Comparison of ENCODE assay signal across 28 mouse cellular contexts in the genomic region with DNA sequence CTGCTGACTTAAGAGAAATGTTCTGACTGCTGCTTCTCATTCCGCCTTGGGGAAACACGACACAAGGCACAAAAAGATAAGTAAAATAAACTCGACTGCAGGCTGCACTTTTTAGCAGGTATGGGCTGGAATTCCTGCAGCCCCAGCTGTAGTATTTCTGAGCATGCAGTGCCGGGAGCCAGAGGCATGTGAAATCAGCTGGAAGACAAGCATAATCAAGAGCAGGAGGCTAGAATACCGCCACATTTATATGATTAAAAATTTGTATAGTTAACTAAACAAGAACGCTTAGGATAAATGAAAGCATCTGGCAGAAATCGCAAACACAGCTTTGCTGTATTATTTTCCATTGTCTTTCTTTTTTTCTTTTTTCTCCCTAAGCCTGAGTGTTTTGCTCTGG.
DNase-seq lines count a peak whose midpoint lies in the region; ATAC-seq and TF ChIP-seq lines count a peak whose summit lies in the region.
"Had no signal": no experiment of that assay in that cellular context is flagged by ENCODE, and none has a peak within 500 bp of the region (broad histone marks: within the 10 kb centered on the region; RNA-seq: fewer than 3 reads in every experiment).

No protein-coding gene starts in this region.

- no peaks in the 10 kb centered on the region for H3K36me3 ChIP-seq in forebrain, postnatal 0 days (ENCODE audit: insufficient read depth)
- H3K36me3 ChIP-seq in forebrain, embryonic 12.5 days (replicated peaks): no peaks in the 10 kb centered on the region
- no peaks in the 10 kb centered on the region for H3K36me3 ChIP-seq in heart, embryonic 15.5 days
- no peaks in the 10 kb centered on the region for H3K36me3 ChIP-seq in heart, embryonic 11.5 days (ENCODE audit: control insufficient read depth, insufficient read depth, low read length)
- H3K36me3 ChIP-seq in embryonic facial prominence, embryonic 12.5 days: no peaks in the 10 kb centered on the region
- H3K36me3 ChIP-seq in embryonic facial prominence, embryonic 15.5 days: no peaks in the 10 kb centered on the region
- H3K36me3 ChIP-seq: forebrain, embryonic 15.5 days; G1E had no signal

- H3K27me3 ChIP-seq in forebrain, postnatal 0 days (ENCODE audit: insufficient read depth, low read length): no peaks in the 10 kb centered on the region
- H3K27me3 ChIP-seq in forebrain, embryonic 12.5 days: 0 out of 2 replicates have a peak, but pooled peaks cover 2% of the 10 kb centered on the region
- H3K27me3 ChIP-seq in heart, embryonic 15.5 days: no peaks in the 10 kb centered on the region
- no peaks in the 10 kb centered on the region for H3K27me3 ChIP-seq in heart, embryonic 11.5 days (ENCODE audit: control insufficient read depth, insufficient read depth, low read length)
- H3K27me3 ChIP-seq in embryonic facial prominence, embryonic 12.5 days: no peaks in the 10 kb centered on the region
- no peaks in the 10 kb centered on the region for H3K27me3 ChIP-seq in embryonic facial prominence, embryonic 15.5 days
- H3K27me3 ChIP-seq: CH12.LX; forebrain, embryonic 15.5 days had no signal

- no peak for DNase-seq in forebrain, postnatal 0 days
- DNase-seq in right cerebral cortex, postnatal 4 days: no peak
- DNase-seq in natural killer cell, adult 2 months (ENCODE audit: low spot score in 2 of 2): no peak
- DNase-seq: adrenal gland, postnatal 10 days; adrenal gland, postnatal 36 days; B cell, adult 2 months; cerebellum, adult 11-12 months; cerebellum, adult 8-10 months; cerebellum, postnatal 10 days; cerebellum, postnatal 36 days; gastrocnemius, postnatal 10 days; gastrocnemius, postnatal 36 days; heart, postnatal 14 days; heart, postnatal 4 days; kidney, adult 2 months had no signal

- TF ChIP-seq CTCF in forebrain, postnatal 0 days (IDR thresholded peaks at IDR 0.05; ENCODE audit: low read depth): no peak

- H3K27ac ChIP-seq in forebrain, postnatal 0 days (ENCODE audit: low read depth, low read length): no peak overlapping the region
- no peak overlapping the region for H3K27ac ChIP-seq in forebrain, embryonic 12.5 days
- H3K27ac ChIP-seq in heart, embryonic 15.5 days: 0 out of 2 replicates have a peak overlapping the region, but pooled peaks have one; percentile 1
- H3K27ac ChIP-seq in heart, embryonic 11.5 days (ENCODE audit: low read depth, low read length): no peak overlapping the region
- H3K27ac ChIP-seq in embryonic facial prominence, embryonic 12.5 days: peak overlapping the region; percentile 54
- peak overlapping the region; percentile 53 for H3K27ac ChIP-seq in embryonic facial prominence, embryonic 15.5 days (replicated peaks)
- H3K27ac ChIP-seq: forebrain, embryonic 15.5 days; hindbrain, embryonic 14.5 days; hindbrain, postnatal 0 days had no signal

- H3K9ac ChIP-seq in forebrain, postnatal 0 days: no peak overlapping the region
- H3K9ac ChIP-seq in forebrain, embryonic 12.5 days: no peak overlapping the region
- H3K9ac ChIP-seq in heart, embryonic 15.5 days: no peak overlapping the region
- H3K9ac ChIP-seq in heart, embryonic 11.5 days (ENCODE audit: low read depth, low read length): no peak overlapping the region
- H3K9ac ChIP-seq in embryonic facial prominence, embryonic 12.5 days: no peak overlapping the region
- no peak overlapping the region for H3K9ac ChIP-seq in embryonic facial prominence, embryonic 15.5 days
- H3K9ac ChIP-seq: forebrain, embryonic 15.5 days; hindbrain, embryonic 14.5 days had no signal

- WGBS in forebrain, postnatal 0 days: 64% methylated on average over 7 of the region's 7 CpGs
- whole genome bisulfite sequencing in forebrain, embryonic 12.5 days: 68% methylated on average over 7 of the region's 7 CpGs
- WGBS in heart, embryonic 15.5 days: 36% methylated on average over 7 of the region's 7 CpGs
- WGBS in heart, embryonic 11.5 days (ENCODE audit: insufficient replicate concordance): 41% methylated on average over 7 of the region's 7 CpGs
- 22% methylated on average over 7 of the region's 7 CpGs for WGBS in embryonic facial prominence, embryonic 12.5 days
- 20% methylated on average over 7 of the region's 7 CpGs for WGBS in embryonic facial prominence, embryonic 15.5 days

- H3K4me1 ChIP-seq in forebrain, postnatal 0 days (ENCODE audit: insufficient read depth): no peaks in the 10 kb centered on the region
- no peaks in the 10 kb centered on the region for H3K4me1 ChIP-seq in forebrain, embryonic 12.5 days
- H3K4me1 ChIP-seq in heart, embryonic 15.5 days (replicated peaks): peaks cover 9% of the 10 kb centered on the region; the same call in 1 of the 2 replicates
- peaks cover 5% of the 10 kb centered on the region; the same call in 1 of the 2 replicates for H3K4me1 ChIP-seq in heart, embryonic 11.5 days (ENCODE audit: control insufficient read depth, insufficient read depth, low read length)
- 0 out of 2 replicates have a peak, but pooled peaks cover 3% of the 10 kb centered on the region for H3K4me1 ChIP-seq in embryonic facial prominence, embryonic 12.5 days
- peaks cover 17% of the 10 kb centered on the region for H3K4me1 ChIP-seq in embryonic facial prominence, embryonic 15.5 days
- H3K4me1 ChIP-seq: forebrain, embryonic 15.5 days had no signal

- H3K4me2 ChIP-seq in forebrain, postnatal 0 days (ENCODE audit: low read depth): no peak overlapping the region
- no peak overlapping the region for H3K4me2 ChIP-seq in forebrain, embryonic 12.5 days
- H3K4me2 ChIP-seq in heart, embryonic 15.5 days: 0 out of 2 replicates have a peak overlapping the region, but pooled peaks have one; percentile 15
- H3K4me2 ChIP-seq in heart, embryonic 11.5 days: no peak overlapping the region
- no peak overlapping the region for H3K4me2 ChIP-seq in embryonic facial prominence, embryonic 12.5 days (replicated peaks)
- H3K4me2 ChIP-seq in embryonic facial prominence, embryonic 15.5 days (replicated peaks): 0 out of 2 replicates have a peak overlapping the region, but pooled peaks have one; percentile 1
- H3K4me2 ChIP-seq: forebrain, embryonic 15.5 days; hindbrain, embryonic 14.5 days had no signal

- no peaks in the 10 kb centered on the region for H3K9me3 ChIP-seq in forebrain, postnatal 0 days (ENCODE audit: low read length)
- H3K9me3 ChIP-seq in forebrain, embryonic 12.5 days: no peaks in the 10 kb centered on the region
- no peaks in the 10 kb centered on the region for H3K9me3 ChIP-seq in heart, embryonic 15.5 days (replicated peaks)
- H3K9me3 ChIP-seq in heart, embryonic 11.5 days (replicated peaks; ENCODE audit: control insufficient read depth, low read length): no peaks in the 10 kb centered on the region
- no peaks in the 10 kb centered on the region for H3K9me3 ChIP-seq in embryonic facial prominence, embryonic 12.5 days
- no peaks in the 10 kb centered on the region for H3K9me3 ChIP-seq in embryonic facial prominence, embryonic 15.5 days (replicated peaks)
- H3K9me3 ChIP-seq: forebrain, embryonic 15.5 days; G1E had no signal

- ATAC-seq in forebrain, postnatal 0 days: 0 out of 2 replicates have a peak, but pooled peaks have one; percentile 23
- no peak for ATAC-seq in forebrain, embryonic 12.5 days (ENCODE audit: low FRiP score)
- no peak for ATAC-seq in heart, embryonic 15.5 days (replicated peaks; ENCODE audit: insufficient number of reproducible peaks, insufficient read depth, low FRiP score, low read depth)
- no peak for ATAC-seq in heart, embryonic 11.5 days (replicated peaks; ENCODE audit: insufficient number of reproducible peaks, low FRiP score, low TSS enrichment)
- ATAC-seq in embryonic facial prominence, embryonic 12.5 days (ENCODE audit: insufficient number of reproducible peaks, insufficient read depth, low FRiP score, low TSS enrichment): no peak
- no peak for ATAC-seq in embryonic facial prominence, embryonic 15.5 days (ENCODE audit: insufficient number of reproducible peaks, low FRiP score, low TSS enrichment, low read depth)
- ATAC-seq: forebrain, embryonic 15.5 days; hindbrain, postnatal 0 days; inflammation-experienced regulatory T-cells, adult 6 months; intestine, embryonic 16.5 days; Patski had no signal

- no peak overlapping the region for H3K4me3 ChIP-seq in forebrain, postnatal 0 days (ENCODE audit: low read depth, low read length)
- no peak overlapping the region for H3K4me3 ChIP-seq in forebrain, embryonic 12.5 days (replicated peaks)
- no peak overlapping the region for H3K4me3 ChIP-seq in heart, embryonic 15.5 days
- no peak overlapping the region for H3K4me3 ChIP-seq in heart, embryonic 11.5 days (ENCODE audit: low read depth, low read length)
- H3K4me3 ChIP-seq in embryonic facial prominence, embryonic 12.5 days: no peak overlapping the region
- no peak overlapping the region for H3K4me3 ChIP-seq in embryonic facial prominence, embryonic 15.5 days (replicated peaks)
- H3K4me3 ChIP-seq: forebrain, embryonic 15.5 days had no signal

Comparison
In these comparisons a context has a peak if more than half of its experiments do, and no peak if none do; other contexts are left out.
1. H3K27ac ChIP-seq: peak in heart, embryonic 15.5 days (single experiment), embryonic facial prominence, embryonic 12.5 days (single experiment) and embryonic facial prominence, embryonic 15.5 days (single experiment); none in forebrain, postnatal 0 days (single experiment), forebrain, embryonic 12.5 days (single experiment) and heart, embryonic 11.5 days (single experiment).
2. H3K4me2 ChIP-seq: peak in heart, embryonic 15.5 days (single experiment) and embryonic facial prominence, embryonic 15.5 days (single experiment); none in forebrain, postnatal 0 days (single experiment), forebrain, embryonic 12.5 days (single experiment), heart, embryonic 11.5 days (single experiment) and embryonic facial prominence, embryonic 12.5 days (single experiment).